Comparison of ENCODE assay signal across 10 mouse cellular contexts in the genomic region with DNA sequence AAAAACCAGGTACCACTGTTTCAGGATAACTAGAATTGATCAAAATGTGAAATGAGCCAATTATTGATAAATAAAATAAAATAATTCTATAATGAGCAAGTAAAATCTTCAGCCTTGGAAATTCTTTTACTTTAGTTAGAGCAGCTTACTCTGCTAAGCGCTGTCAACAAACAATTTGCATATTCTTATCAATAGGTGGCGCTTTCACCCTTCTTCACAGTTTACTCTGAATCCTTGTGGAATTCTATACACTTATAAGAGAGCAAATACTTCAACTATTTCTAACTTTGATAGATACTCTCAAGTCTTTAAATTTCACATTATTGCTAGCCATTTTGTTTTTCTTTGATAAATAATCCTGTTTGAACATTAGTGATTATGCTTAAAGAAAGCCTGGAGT.
A peak's percentile ranks its signal among the peaks of the same experiment; 100 is the strongest.
DNase-seq lines count a peak whose midpoint lies in the region; ATAC-seq lines count a peak whose summit lies in the region.
"Had no signal": no experiment of that assay in that cellular context is flagged by ENCODE, and none has a peak within 500 bp of the region (broad histone marks: within the 10 kb centered on the region; RNA-seq: fewer than 3 reads in every experiment).

No protein-coding gene starts in this region.

- ATAC-seq in forebrain, embryonic 11.5 days (replicated peaks; ENCODE audit: low FRiP score): peak; percentile 67; the same call in 1 of the 2 replicates
- peak; percentile 79 for ATAC-seq in forebrain, embryonic 12.5 days (ENCODE audit: low FRiP score)
- ATAC-seq in neural tube, embryonic 14.5 days (ENCODE audit: low read depth): peak; percentile 56; the same call in 1 of the 2 replicates
- ATAC-seq: CD4-positive, CD25-positive, alpha-beta regulatory T cell, adult 4 months had no signal

- H3K4me1 ChIP-seq in forebrain, embryonic 11.5 days (replicated peaks; ENCODE audit: control insufficient read depth, insufficient read depth, low read length): no peaks in the 10 kb centered on the region
- H3K4me1 ChIP-seq in forebrain, embryonic 10.5 days: no peaks in the 10 kb centered on the region
- no peaks in the 10 kb centered on the region for H3K4me1 ChIP-seq in forebrain, embryonic 12.5 days
- H3K4me1 ChIP-seq in neural tube, embryonic 14.5 days (ENCODE audit: control insufficient read depth, insufficient read depth, low read length): no peaks in the 10 kb centered on the region
- H3K4me1 ChIP-seq: midbrain, embryonic 12.5 days had no signal

- no peak overlapping the region for H3K9ac ChIP-seq in forebrain, embryonic 11.5 days (ENCODE audit: low read length)
- no peak overlapping the region for H3K9ac ChIP-seq in forebrain, embryonic 12.5 days
- no peak overlapping the region for H3K9ac ChIP-seq in neural tube, embryonic 14.5 days (replicated peaks; ENCODE audit: low read depth, low read length)
- H3K9ac ChIP-seq: midbrain, embryonic 12.5 days had no signal

- WGBS in forebrain, embryonic 11.5 days: 5% methylated on average over 2 of the region's 2 CpGs
- WGBS in forebrain, embryonic 10.5 days: 7% methylated on average over 2 of the region's 2 CpGs
- 6% methylated on average over 2 of the region's 2 CpGs for WGBS in forebrain, embryonic 12.5 days
- WGBS in neural tube, embryonic 14.5 days: 3% methylated on average over 2 of the region's 2 CpGs

- no peak overlapping the region for H3K4me3 ChIP-seq in forebrain, embryonic 11.5 days (ENCODE audit: low read depth, low read length)
- H3K4me3 ChIP-seq in forebrain, embryonic 10.5 days: no peak overlapping the region
- no peak overlapping the region for H3K4me3 ChIP-seq in forebrain, embryonic 12.5 days (replicated peaks)
- H3K4me3 ChIP-seq in neural tube, embryonic 14.5 days (ENCODE audit: low read depth, low read length): no peak overlapping the region
- H3K4me3 ChIP-seq: midbrain, embryonic 12.5 days had no signal

- intact Hi-C loops in left cerebral cortex, postnatal 25 days (cut with DNase I): loop anchor here (5.0 to 10.0 kb wide), 3 partner anchors 851 to 1691 kb away; no protein-coding TSS in a partner anchor
- intact Hi-C loops in left cerebral cortex, postnatal 4 days (cut with DNase I): loop anchor here (5.0 kb wide), 1 partner anchor 836 kb away; a partner anchor contains a TSS

- no peak overlapping the region for H3K4me2 ChIP-seq in forebrain, embryonic 11.5 days (ENCODE audit: low read depth, low read length, severe bottlenecking)
- no peak overlapping the region for H3K4me2 ChIP-seq in forebrain, embryonic 12.5 days
- H3K4me2 ChIP-seq in neural tube, embryonic 14.5 days (ENCODE audit: low read depth, low read length): no peak overlapping the region
- H3K4me2 ChIP-seq: midbrain, embryonic 12.5 days had no signal

- H3K9me3 ChIP-seq in forebrain, embryonic 11.5 days (ENCODE audit: control insufficient read depth, low read length): no peaks in the 10 kb centered on the region
- H3K9me3 ChIP-seq in forebrain, embryonic 10.5 days: no peaks in the 10 kb centered on the region
- no peaks in the 10 kb centered on the region for H3K9me3 ChIP-seq in forebrain, embryonic 12.5 days
- no peaks in the 10 kb centered on the region for H3K9me3 ChIP-seq in neural tube, embryonic 14.5 days (ENCODE audit: control insufficient read depth, low read length)
- H3K9me3 ChIP-seq: midbrain, embryonic 12.5 days had no signal

- H3K36me3 ChIP-seq in forebrain, embryonic 11.5 days (ENCODE audit: control insufficient read depth, insufficient read depth, low read length): no peaks in the 10 kb centered on the region
- no peaks in the 10 kb centered on the region for H3K36me3 ChIP-seq in forebrain, embryonic 10.5 days (replicated peaks)
- no peaks in the 10 kb centered on the region for H3K36me3 ChIP-seq in forebrain, embryonic 12.5 days (replicated peaks)
- no peaks in the 10 kb centered on the region for H3K36me3 ChIP-seq in neural tube, embryonic 14.5 days (ENCODE audit: control insufficient read depth, insufficient read depth, low read length)
- H3K36me3 ChIP-seq: midbrain, embryonic 12.5 days had no signal

- no peaks in the 10 kb centered on the region for H3K27me3 ChIP-seq in forebrain, embryonic 11.5 days (ENCODE audit: control insufficient read depth, insufficient read depth, low read length)
- H3K27me3 ChIP-seq in forebrain, embryonic 10.5 days (ENCODE audit: poor library complexity, severe bottlenecking): no peaks in the 10 kb centered on the region
- H3K27me3 ChIP-seq in forebrain, embryonic 12.5 days: no peaks in the 10 kb centered on the region
- no peaks in the 10 kb centered on the region for H3K27me3 ChIP-seq in neural tube, embryonic 14.5 days (ENCODE audit: control insufficient read depth, insufficient read depth, low read length)
- H3K27me3 ChIP-seq: midbrain, embryonic 12.5 days had no signal

- no peak overlapping the region for H3K27ac ChIP-seq in forebrain, embryonic 11.5 days (ENCODE audit: low read depth, low read length)
- no peak overlapping the region for H3K27ac ChIP-seq in forebrain, embryonic 10.5 days
- no peak overlapping the region for H3K27ac ChIP-seq in forebrain, embryonic 12.5 days
- H3K27ac ChIP-seq in neural tube, embryonic 14.5 days (ENCODE audit: low read depth, low read length): no peak overlapping the region
- H3K27ac ChIP-seq: midbrain, embryonic 12.5 days had no signal

- no peak for DNase-seq in forebrain, embryonic 11.5 days (ENCODE audit: low spot score)
- no peak for DNase-seq in forebrain, embryonic 10.5 days (ENCODE audit: extremely low spot score, low spot score)
- DNase-seq in left cerebral cortex, postnatal 25 days (ENCODE audit: low spot score in 2 of 2): peak; percentile 6 to 38
- no peak for DNase-seq in left cerebral cortex, postnatal 4 days
- DNase-seq in ovary, postnatal 10 days (ENCODE audit: low spot score): no peak
- no peak for DNase-seq in MN1 (ENCODE audit: low spot score)

Comparison
In these comparisons a context has a peak if more than half of its experiments do, and no peak if none do; other contexts are left out.
1. DNase-seq: peak in left cerebral cortex, postnatal 25 days (2 of 2); none in forebrain, embryonic 11.5 days (single experiment), forebrain, embryonic 10.5 days (single experiment), left cerebral cortex, postnatal 4 days (single experiment), ovary, postnatal 10 days (single experiment) and MN1 (single experiment).
2. Peak in every context shown above with its lines, with median percentiles within 50 percentile points of each other: ATAC-seq.